Mouse (Mus musculus) lung, postnatal 14 days (tissue): ENCODE measurements around the gene Cdkn2aipnl.

Experiments used
- DNase-seq: peaks from one replicate; pipeline ENCODE4 v3.0.0; 2021

The Cdkn2aipnl gene

DNA sequence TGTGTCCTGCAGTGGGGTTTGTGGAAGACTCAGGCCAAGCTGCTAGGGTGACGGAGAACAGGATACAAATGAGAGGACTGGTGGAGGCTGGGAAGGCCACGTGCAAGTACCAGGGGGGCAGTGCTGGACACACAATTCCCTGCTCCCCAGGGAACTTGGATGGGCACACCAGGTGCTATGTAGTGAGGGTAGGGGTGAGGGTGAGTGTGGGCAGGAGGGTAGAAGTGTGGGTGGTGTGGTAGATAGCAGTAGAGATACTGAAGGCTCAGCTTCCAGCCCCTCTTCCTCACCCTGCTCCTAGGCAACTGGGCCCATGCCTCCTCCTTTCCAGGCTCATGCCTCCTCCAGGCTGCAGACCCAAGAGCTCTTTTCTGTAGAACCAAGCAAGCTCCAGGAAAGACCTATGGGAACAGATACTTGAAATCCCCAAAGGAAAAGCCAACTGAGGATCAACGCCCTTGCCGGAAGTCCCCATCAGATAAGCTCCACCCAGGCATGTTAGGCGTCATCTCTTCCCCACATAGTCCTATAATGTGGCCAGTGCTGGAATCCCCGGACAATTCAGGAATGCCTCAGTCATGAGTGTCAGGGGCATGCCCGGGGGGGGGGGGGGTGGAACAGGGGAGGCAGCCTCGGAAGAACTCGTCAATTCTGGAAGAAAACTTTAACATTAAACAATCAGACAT is 18.2 kb upstream of the Cdkn2aipnl start:
- DNase-seq = no peak

DNA sequence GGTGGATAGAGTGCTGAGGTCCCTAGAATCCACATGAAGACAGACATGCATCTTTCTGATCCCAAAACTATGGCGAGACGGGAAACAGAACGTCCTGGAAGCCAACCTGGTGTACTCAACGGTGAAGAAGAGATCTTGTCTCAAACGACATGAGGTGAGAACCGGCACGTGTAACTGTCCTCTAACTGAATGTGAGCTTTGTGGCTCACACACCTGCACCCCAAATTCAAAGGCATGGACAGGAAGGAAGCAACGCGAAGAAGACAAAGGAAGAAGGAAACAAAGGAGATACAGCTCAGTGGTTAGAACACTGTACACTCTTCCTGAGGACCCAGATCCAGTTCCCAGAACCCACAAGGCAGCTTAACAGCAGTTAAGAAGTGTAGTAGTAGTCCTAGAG is 17.5 kb upstream of the Cdkn2aipnl start:
- no peak for DNase-seq

GRCm38 (mm10) chr11:51951861-51952420 is 15.5 kb upstream of the Cdkn2aipnl start:
- no peak for DNase-seq

- DNase-seq = peak; percentile 28
Observed at GRCm38 (mm10) chr11:51956112-51956511, 11.3 kb upstream of the Cdkn2aipnl start.

- DNase-seq = no peak
Observed at GRCm38 (mm10) chr11:51957760-51958159, 9.7 kb upstream of the Cdkn2aipnl start.

GRCm38 (mm10) chr11:51959511-51959910 is 8.0 kb upstream of the Cdkn2aipnl start:
- DNase-seq = no peak

- no peak for DNase-seq
Observed at GRCm38 (mm10) chr11:51960061-51960460, 7.4 kb upstream of the Cdkn2aipnl start.

- DNase-seq = peak; percentile 69
Observed at GRCm38 (mm10) chr11:51960967-51961471, 6.4 kb upstream of the Cdkn2aipnl start.

GRCm38 (mm10) chr11:51961761-51962160 is 5.7 kb upstream of the Cdkn2aipnl start:
- no peak for DNase-seq

GRCm38 (mm10) chr11:51962277-51962676 is 5.2 kb upstream of the Cdkn2aipnl start:
- no peak for DNase-seq

DNA sequence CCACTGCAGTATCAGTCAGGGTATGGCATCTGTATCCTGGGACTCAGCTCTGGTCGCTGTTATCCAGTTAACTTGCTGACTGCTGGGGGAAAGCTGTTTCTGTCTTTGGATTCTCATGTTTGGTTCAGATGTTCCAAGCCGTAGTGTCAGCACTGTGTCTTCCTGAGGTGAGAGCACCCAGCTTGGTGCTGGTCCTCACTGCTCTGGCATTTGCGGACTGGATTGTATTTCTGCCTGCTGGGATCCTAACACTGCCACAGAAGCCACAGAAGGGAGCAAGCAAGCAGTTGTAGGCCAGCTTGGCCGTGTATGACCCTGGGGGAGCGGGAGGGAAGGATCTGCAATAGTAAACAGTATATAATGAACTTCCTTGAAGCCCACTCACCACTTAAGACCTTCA is 810 bp upstream of the Cdkn2aipnl start:
- DNase-seq = no peak

GRCm38 (mm10) chr11:51968896-51969295 is 1.4 kb downstream of the Cdkn2aipnl start:
- no peak for DNase-seq

- DNase-seq = no peak
Observed at GRCm38 (mm10) chr11:51969511-51969910, 2.0 kb downstream of the Cdkn2aipnl start.

- DNase-seq = no peak
Observed at GRCm38 (mm10) chr11:51971644-51972043, 4.2 kb downstream of the Cdkn2aipnl start.

GRCm38 (mm10) chr11:51999611-52000289 is 32.3 kb downstream of the Cdkn2aipnl start:
- DNase-seq = peak; percentile 55

DNA sequence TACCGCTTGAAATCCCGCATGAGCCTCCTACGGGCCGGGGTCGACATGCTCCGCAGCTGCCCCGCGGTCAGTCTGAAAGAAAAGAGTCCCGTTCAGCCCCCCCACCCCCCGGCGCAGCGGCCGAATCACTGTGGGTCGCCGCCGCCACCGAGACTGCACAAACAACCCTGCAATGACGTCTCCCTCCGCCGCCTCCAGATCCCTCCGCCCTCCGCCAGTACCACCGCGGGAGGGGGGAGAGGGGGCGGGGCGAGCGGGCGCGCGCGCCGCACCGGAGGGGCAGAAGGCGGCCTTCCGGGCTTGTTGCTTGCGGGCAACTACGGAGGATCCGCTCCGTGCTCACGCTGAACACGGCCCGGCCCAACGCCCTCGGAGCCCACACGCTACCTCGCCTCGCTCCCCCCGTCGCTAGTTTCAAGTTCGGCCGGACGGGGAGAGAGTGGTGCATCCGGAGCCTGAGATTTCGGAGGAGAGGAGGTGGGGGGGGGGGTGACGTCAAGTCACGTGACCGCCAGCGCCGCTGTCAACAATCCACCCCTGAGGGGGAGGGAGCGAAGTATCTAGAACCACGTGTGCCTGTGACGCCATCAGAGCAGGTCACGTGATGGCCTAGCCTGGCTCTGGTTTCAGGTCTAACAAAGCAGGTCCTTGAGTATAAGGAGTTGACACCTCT is 33.0 kb downstream of the Cdkn2aipnl start, which contains the start of gene Ube2b:
Ube2b (minus strand) TSS at position 473 of the 673 bp plus-strand sequence.
- DNase-seq = peak; percentile 96

DNA sequence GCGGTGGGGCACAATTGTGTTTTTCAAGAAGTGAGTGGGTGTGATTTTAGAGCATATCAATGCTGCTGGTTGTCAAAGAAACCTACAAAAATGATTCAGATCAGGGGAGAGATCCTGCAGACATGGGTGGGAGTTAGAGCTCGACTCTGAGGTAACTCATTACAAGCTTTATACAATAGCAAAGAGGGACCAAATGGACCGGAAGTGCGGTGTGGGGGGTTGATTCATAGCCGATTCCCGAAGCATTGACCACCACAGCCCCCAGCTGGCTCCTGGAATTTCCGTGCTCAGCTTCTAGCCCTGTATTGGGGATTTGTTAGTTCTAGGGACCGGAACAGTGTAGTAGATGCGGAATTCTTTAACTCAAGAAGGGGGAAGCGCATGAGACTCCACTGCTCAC is 33.9 kb downstream of the Cdkn2aipnl start:
- no peak for DNase-seq

- no peak for DNase-seq
Observed at GRCm38 (mm10) chr11:52001861-52002260, 34.4 kb downstream of the Cdkn2aipnl start.

GRCm38 (mm10) chr11:52002842-52003504 is 35.5 kb downstream of the Cdkn2aipnl start:
- DNase-seq = no peak

DNA sequence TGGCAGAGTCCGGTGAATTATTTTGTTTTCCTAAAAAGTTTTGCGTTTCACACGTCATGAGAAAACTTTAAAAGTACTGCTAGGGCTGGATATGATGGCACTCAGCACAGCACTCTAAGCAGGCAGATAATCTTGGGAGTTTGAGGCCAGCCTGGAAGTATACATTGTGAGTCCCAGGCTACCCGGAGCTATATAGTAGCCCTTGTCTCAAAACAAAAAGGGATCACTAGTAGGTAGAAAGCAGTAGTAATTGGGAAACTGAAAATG is 36.0 kb downstream of the Cdkn2aipnl start:
- no peak for DNase-seq

- DNase-seq = peak; percentile 93
Observed at GRCm38 (mm10) chr11:52003772-52004528, 36.5 kb downstream of the Cdkn2aipnl start, which contains the start of gene Cdkl3. TSS of gene Cdkl3 (plus strand) at chr11:52004221.

GRCm38 (mm10) chr11:52005586-52005985 is 38.1 kb downstream of the Cdkn2aipnl start:
- DNase-seq = no peak
